Mouse (Mus musculus) R1 (cell line): Measurements from ENCODE around the gene Acp7.
A peak's percentile ranks its signal among the peaks of the same experiment; 100 is the strongest.

Experiments used
- DNase-seq: peaks from one replicate; pipeline ENCODE4 v3.0.0-alpha.2; 2018; ENCODE audit warnings: low read depth, low spot score

The Acp7 gene

DNA sequence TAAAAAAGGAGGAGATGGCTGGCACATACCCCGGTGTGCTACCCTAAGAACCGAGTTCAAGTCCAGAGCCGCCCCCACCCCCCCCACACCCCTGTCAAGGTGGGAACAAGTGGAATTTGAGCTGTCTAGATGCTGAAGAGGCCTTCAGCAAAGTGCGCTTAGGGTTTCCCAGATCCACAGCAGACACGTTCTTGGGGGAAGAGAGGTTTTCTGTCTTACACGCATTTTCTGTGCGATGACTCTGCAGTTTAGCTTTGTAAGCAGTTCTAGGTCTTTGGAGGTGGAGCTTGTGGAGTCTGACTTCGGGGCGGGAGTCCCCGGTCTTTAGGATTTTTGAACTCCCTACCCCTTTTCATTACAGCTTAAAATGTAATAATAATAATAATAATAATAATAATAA, at the start of gene Acp7:
Acp7 (minus strand) TSS at position 260 of the 400 bp plus-strand sequence.
- DNase-seq, result peak; percentile 51

- peak; percentile 80 for DNase-seq
These were observed 46.5 kb upstream of the Acp7 start for GRCm38 (mm10) chr7:28677624-28678023.

- DNase-seq, result peak; percentile 96
These were observed 45.8 kb upstream of the Acp7 start for GRCm38 (mm10) chr7:28676811-28677541.

GRCm38 (mm10) chr7:28675746-28676145, 44.6 kb upstream of the Acp7 start:
- peak; percentile 97 for DNase-seq

DNA sequence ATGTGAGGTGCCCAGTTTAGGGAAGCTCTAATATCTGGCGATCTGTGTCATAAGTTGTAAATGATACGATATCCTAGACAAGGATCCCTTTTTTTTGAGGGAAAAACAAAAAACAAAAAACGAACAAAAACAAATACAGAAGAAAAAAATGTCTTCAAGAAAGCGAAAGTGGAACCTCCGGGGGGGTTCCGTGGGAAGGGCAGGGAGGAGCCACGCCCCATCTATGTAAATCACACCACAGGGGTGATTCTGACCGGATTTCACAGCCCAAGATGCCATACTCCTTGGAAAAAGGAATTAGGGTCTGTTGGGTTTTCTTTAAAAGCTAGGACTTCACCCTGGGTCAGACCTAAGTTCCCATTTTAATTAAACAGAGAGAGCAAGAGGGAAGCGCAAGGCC, 43.9 kb upstream of the Acp7 start:
- DNase-seq, result peak; percentile 84

GRCm38 (mm10) chr7:28672786-28673185, 41.7 kb upstream of the Acp7 start:
- DNase-seq, result peak; percentile 87

DNA sequence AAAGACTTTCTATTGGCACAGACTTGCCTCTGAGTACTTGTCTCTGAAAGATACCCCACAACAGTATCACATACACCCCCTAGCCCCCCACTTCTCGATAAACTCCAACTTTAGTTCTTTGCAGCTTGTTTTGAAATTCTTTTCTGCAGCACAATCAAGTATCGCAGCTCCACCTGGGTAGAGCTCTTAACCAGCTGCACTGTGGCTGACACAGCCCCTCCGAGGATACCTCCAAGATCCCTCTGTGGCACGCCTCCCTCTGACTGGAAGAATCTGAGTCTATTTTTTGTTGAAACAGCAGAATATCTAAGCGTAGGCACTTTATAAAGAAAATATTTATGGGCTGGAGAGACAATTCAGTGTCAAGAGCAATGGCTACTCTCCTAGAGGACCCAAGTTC, 41.1 kb upstream of the Acp7 start:
- DNase-seq, result no peak

GRCm38 (mm10) chr7:28671172-28671571, 40.0 kb upstream of the Acp7 start:
- DNase-seq, result no peak

DNA sequence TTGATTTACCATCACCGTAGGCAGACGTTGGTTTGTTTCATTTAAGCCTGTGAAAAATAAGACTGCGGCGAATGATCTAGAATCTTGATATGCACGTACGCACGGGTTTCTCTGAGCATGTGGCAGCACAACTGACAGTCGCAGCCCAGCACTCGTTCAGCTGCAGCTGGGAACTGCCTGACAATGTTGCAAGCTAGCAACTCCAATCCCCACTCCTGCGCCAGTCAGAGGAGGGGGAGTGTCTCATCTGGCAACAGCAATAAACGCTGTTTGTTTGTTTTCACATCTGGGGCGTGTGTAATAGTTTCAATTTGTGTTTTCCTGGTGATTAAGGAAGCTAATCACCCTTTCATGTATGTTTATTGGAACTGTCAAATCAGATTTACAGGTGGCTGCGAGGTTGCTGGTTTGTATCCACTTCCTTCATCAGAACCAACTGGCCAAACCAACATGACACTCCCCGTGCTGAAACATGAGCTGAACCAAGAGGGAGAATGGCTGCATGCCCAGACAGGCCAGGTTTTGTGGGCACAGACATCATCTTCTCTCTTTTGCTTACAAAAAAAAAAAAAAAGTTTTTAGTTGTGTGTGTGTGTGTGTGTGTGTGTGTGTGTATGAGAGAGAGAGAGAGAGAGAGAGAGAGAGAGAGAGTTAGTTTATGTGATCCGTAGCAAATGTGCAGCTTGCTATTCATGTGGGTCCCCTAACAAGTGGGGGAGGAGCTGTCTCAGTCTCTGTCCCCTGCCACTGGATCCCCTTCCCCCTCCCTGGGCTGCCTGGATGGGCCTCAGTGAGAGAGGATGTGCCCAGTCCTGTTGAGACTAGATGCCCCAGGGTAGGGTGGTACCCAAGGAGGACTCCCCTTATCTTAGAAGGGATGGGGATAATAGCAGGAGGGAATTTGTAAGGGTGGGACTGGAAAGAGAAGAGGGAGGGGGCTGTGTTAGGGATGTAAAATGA, 34.8 kb upstream of the Acp7 start:
- no peak for DNase-seq

- DNase-seq, result peak; percentile 99
These were observed 25.3 kb upstream of the Acp7 start for GRCm38 (mm10) chr7:28656430-28656829.

DNA sequence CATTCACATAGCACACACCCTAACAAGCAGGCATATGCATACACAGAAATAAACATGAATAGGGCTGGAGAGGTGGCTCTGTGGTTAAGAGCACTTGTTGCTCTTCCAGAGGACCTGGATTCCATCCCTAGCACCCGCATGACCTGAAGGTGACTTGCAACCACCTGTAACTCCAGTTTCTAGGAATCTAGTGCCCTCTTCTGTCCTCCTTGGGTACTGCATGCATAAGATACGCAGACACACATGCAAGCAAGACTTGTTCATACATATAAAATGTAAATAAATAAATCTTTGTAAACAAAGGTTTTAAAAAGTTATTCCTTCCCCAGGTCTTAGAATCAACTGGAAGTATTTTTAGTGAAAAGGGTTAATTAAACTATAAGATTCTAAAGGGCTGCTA, 20.0 kb upstream of the Acp7 start:
- peak; percentile 79 for DNase-seq

GRCm38 (mm10) chr7:28647016-28647415, 15.9 kb upstream of the Acp7 start:
- DNase-seq, result peak; percentile 64

DNA sequence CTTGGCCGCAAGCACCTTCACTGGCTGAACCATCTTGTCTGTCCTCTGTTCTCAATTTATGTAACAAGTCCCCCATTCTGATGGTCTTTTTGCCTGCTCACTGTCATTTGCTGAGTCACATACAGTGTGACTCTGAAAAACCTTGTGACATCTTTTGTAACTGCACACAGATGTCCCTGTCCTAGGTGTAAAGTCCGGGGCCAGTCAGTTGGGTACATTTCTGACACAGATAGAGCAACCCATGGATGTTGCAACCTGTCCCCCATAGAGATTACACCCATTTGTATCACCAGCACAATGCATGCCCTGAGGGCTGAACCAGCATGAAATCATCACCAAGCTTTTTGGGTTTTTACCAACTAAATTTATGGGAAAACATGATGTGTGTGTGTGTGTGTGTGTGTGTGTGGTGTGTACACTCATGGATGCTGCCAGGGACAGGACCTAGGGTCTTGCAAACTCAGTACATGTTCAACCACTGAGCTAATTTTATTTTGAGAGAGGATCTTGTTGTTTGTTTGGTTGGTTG, 14.9 kb upstream of the Acp7 start:
- DNase-seq, result no peak

- peak; percentile 85 for DNase-seq
These were observed 14.2 kb upstream of the Acp7 start for GRCm38 (mm10) chr7:28645366-28645765.

DNA sequence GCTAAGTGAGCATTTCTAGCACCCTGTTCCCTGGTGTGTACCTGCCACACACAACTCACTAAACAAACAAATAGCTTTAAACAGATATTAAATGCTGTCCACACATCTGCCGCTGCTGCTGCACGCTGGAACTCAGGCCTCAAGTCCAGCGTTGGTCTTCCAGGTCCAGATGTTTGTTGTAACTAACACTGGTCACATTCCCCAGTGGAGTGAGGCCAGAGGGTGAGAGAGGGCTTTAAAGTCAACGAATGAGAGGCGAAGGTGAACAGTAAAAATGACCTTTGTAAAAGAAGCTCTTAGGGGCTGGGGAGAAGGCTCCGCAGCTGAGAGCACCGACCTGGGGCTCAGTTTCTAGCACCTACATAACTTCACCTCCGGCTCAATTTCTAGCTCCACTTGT, 10.4 kb upstream of the Acp7 start:
- no peak for DNase-seq

DNA sequence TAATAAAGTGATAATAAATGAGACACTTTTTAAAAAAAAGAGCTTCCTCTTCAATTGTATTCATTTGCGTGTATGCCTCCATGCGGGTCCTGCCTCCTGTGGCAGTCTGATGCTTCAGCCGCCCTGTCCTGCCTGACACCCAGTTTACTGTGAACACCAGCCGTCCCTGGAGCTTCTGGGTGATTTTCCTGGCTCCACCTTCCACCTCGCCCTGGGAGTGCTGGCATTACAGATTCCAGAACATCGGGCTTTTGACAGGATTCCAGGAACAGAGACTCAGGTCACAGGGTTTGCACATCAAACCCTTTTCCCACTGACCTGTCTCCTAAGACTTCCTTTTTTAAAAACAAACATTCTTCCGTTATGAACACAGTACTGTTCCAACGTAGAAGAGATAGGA, 6.4 kb upstream of the Acp7 start:
- DNase-seq, result peak; percentile 47

- no peak for DNase-seq
These were observed 3.0 kb upstream of the Acp7 start for GRCm38 (mm10) chr7:28634128-28634527.

GRCm38 (mm10) chr7:28624791-28625190, 6.3 kb downstream of the Acp7 start:
- peak; percentile 82 for DNase-seq

GRCm38 (mm10) chr7:28619098-28619715, 11.9 kb downstream of the Acp7 start:
- no peak for DNase-seq

DNA sequence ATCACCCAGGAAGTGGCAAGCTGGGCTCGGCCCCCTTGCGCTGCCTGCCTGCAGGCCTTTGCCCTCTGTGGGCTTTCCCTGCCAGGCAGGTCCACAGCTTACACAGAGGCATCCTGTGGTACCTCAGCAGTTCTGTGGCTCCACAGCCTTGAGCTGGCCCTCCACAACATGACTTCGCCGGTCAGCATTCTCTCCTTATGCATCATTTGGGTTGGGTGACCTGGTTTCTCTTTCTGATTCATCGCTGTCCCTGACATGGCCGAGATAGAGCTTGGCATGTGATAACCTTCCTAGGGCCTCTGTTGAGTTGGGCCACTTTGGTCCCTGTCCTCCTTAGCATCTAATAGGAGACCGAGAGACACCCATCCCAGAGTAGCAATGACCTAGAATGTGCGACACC, 25.2 kb downstream of the Acp7 start:
- DNase-seq, result no peak

DNA sequence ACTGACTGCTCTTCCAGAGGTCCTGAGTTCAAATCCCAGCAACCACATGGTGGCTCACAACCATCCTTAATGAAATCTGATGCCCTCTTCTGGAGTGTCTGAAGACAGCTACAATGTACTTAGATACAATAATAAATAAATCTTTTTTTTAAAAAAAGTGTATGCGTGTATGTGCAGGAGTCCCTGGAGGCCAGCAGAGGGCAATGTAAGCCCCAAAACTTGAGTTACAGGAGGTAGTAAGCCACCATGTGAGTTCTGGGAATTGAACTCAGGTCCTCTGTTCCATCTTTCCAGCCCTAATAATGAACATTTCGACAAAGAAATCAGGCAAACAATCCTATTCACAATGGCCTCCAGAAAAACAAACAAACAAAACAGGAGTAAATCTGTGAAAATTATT, 27.3 kb downstream of the Acp7 start:
- peak; percentile 77 for DNase-seq

GRCm38 (mm10) chr7:28603136-28603535, 28.0 kb downstream of the Acp7 start:
- no peak for DNase-seq
